Mouse (Mus musculus) forebrain, postnatal 0 days (tissue): ENCODE measurements around the gene Rbm6. TPM values are rescaled to one million over a fixed set of nuclear protein-coding genes. Genes with fewer than 3 reads are reported as not detected.

Experiments
- ATAC-seq: fragments of 200-750 bp; cut with Nextera tagmentation; 2 replicates; pipeline ENCODE4 v1.8.0; 2017; ENCODE audit warnings: mild to moderate bottlenecking, moderate library complexity
- DNase-seq: peaks from one replicate; pipeline ENCODE4 v3.0.0-alpha.2; 2015
- H3K27ac ChIP-seq: fragments of 300-500 bp; sonication (generic); 2 replicates; pipeline ENCODE4 v1.5.1; 2014; ENCODE audit warnings: low read depth, mild to moderate bottlenecking, antibody characterized with exemption, low read length, moderate library complexity, mixed read lengths
- H3K27me3 ChIP-seq: fragments of 300-500 bp; sonication (generic); 2 replicates; pipeline ENCODE4 v1.6.1; 2014; ENCODE audit warnings: mild to moderate bottlenecking, low read length, mixed read lengths; ENCODE audit not compliant: insufficient read depth
- H3K36me3 ChIP-seq: fragments of 300-500 bp; sonication (generic); 2 replicates; pipeline ENCODE4 v1.6.1; 2014; ENCODE audit warnings: mild to moderate bottlenecking, moderate library complexity; ENCODE audit not compliant: insufficient read depth
- H3K4me1 ChIP-seq: fragments of 300-500 bp; sonication (generic); 2 replicates; pipeline ENCODE4 v1.6.1; 2014; ENCODE audit warnings: antibody characterized with exemption; ENCODE audit not compliant: insufficient read depth
- H3K4me2 ChIP-seq: fragments of 300-500 bp; sonication (generic); 2 replicates; pipeline ENCODE4 v1.6.1; 2014; ENCODE audit warnings: low read depth, mild to moderate bottlenecking, moderate library complexity
- H3K4me3 ChIP-seq: fragments of 300-500 bp; sonication (generic); 2 replicates; pipeline ENCODE4 v1.5.1; 2014; ENCODE audit warnings: low read depth, low read length, mixed read lengths
- H3K9ac ChIP-seq: fragments of 300-500 bp; sonication (generic); 2 replicates; pipeline ENCODE4 v1.6.1; 2014; ENCODE audit warnings: mild to moderate bottlenecking
- H3K9me3 ChIP-seq: fragments of 300-500 bp; sonication (generic); 2 replicates; pipeline ENCODE4 v1.6.1; 2016; ENCODE audit warnings: low read length
- CTCF ChIP-seq: sonication (generic); IDR thresholded peaks from 2 replicates; pipeline ENCODE4 v1.5.1; 2016; ENCODE audit warnings: antibody characterized with exemption, control low read depth, low read depth
- WGBS: fragments of 180-500 bp; shearing (Covaris S2); extraction: QIAGEN DNeasy Blood & Tissue Kit; methylation state at CpG from one replicate; pipeline ENCODE4 v1.1.7; 2014; 5-methylcytosine and 5-hydroxymethylcytosine counted together
- polyA plus RNA-seq: library from polyadenylated mRNA; unstranded; fragments of >200 nt; fragmentation: Nextera tagmentation; extraction: Ambion mirVana; gene quantifications from 2 replicates; pipeline ENCODE4 v1.2.1, GENCODE M21; 2015
- total RNA-seq: library from RNA; depleted of rRNA; stranded (reverse); fragments of >200 nt; gene quantifications from 2 replicates; pipeline ENCODE4 v1.2.3, GENCODE M21; 2014

The Rbm6 gene
- total and polyA plus RNA-seq, 2 experiments from 2014 or later = 59.5 to 78.3 TPM

GRCm38 (mm10) chr9:107776809-107777208 lies 96.2 kb downstream of the Rbm6 start:
- Histone ChIP-seq H3K4me3 (no peak overlapping the region), H3K36me3 (peaks cover 68% of the 10 kb centered on the region), H3K27me3 (no peaks in the 10 kb centered on the region), H3K27ac (no peak overlapping the region), H3K4me2 (no peak overlapping the region), H3K9me3 (no peaks in the 10 kb centered on the region), H3K9ac (no peak overlapping the region), H3K4me1 (no peaks in the 10 kb centered on the region)
- ATAC-seq (no peak), DNase-seq (no peak)
- TF ChIP-seq CTCF = no peak

DNA sequence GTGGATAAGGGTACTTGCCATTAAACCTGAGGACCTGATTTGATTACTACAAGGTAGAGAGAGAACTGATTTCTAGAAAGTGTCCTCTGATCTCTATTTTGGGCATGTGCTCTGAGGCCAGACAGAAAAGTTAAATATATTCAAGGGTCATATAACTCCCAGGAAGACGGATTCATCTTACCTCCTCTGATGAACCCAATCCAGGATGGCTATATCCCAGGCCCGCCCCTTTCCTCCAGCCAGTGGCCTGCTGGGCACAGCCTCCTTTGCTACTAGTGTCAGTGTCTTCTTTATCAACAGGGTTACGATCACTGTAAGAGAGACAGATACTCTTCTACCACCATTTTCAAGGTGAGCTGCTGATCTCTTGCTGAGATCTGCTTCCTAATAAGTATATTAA lies 98.6 kb downstream of the Rbm6 start:
- TF ChIP-seq CTCF = no peak
- DNase-seq = no peak
- Histone ChIP-seq H3K27me3 (no peaks in the 10 kb centered on the region), H3K36me3 (peaks cover 46% of the 10 kb centered on the region), H3K4me3 (no peak overlapping the region), H3K4me1 (no peaks in the 10 kb centered on the region; the same call in 1 of the 2 replicates), H3K27ac (no peak overlapping the region), H3K9ac (no peak overlapping the region), H3K4me2 (no peak overlapping the region), H3K9me3 (no peaks in the 10 kb centered on the region)
- ATAC-seq = no peak
- WGBS = 94% methylated on average over 3 of the region's 3 CpGs

- no peak for DNase-seq
- WGBS = 76% methylated on average over 2 of the region's 2 CpGs
These were observed 101.3 kb downstream of the Rbm6 start for GRCm38 (mm10) chr9:107771782-107772181.

GRCm38 (mm10) chr9:107770374-107771290 lies 102.4 kb downstream of the Rbm6 start, which contains the start of gene Rbm5:
TSS of gene Rbm5 (minus strand) at chr9:107770996.
- TF ChIP-seq CTCF = no peak
- Histone ChIP-seq H3K4me2 (peak within 1 kb of the TSS; percentile 59), H3K9ac (peak within 1 kb of the TSS; percentile 100), H3K27ac (peak within 1 kb of the TSS; percentile 97), H3K36me3 (peaks cover 35% of the 10 kb centered on the region), H3K4me1 (no peaks in the 10 kb centered on the region; the same call in 1 of the 2 replicates), H3K4me3 (peak within 1 kb of the TSS; percentile 100), H3K9me3 (no peaks in the 10 kb centered on the region), H3K27me3 (no peaks in the 10 kb centered on the region)
- DNase-seq (peak; percentile 97), ATAC-seq (peak; percentile 100)
- WGBS = 1% methylated on average over 60 of the region's 60 CpGs

More at GRCm38 (mm10) chr9:107771782-107772181, 101.3 kb downstream of the Rbm6 start:
- H3K4me2 ChIP-seq = no peak overlapping the region
- H3K27ac ChIP-seq = peak overlapping the region; percentile 97
- H3K4me1 ChIP-seq = no peaks in the 10 kb centered on the region; the same call in 1 of the 2 replicates
- H3K36me3 ChIP-seq = peaks cover 38% of the 10 kb centered on the region
- no peaks in the 10 kb centered on the region for H3K9me3 ChIP-seq
- no peak for TF ChIP-seq CTCF
- no peak overlapping the region for H3K9ac ChIP-seq
- H3K4me3 ChIP-seq = no peak overlapping the region
- no peak for ATAC-seq
- H3K27me3 ChIP-seq = no peaks in the 10 kb centered on the region

GRCm38 (mm10) chr9:107770037-107770373 lies 103.0 kb downstream of the Rbm6 start:
- no peak for TF ChIP-seq CTCF
- no peak for ATAC-seq
- under 1% methylated on average over 9 of the region's 9 CpGs for WGBS

GRCm38 (mm10) chr9:107769445-107770000 lies 103.5 kb downstream of the Rbm6 start:
- Histone ChIP-seq H3K9ac (peak overlapping the region; percentile 100), H3K27me3 (no peaks in the 10 kb centered on the region), H3K27ac (peak overlapping the region; percentile 22; the same call in 1 of the 2 replicates), H3K36me3 (peaks cover 34% of the 10 kb centered on the region), H3K4me1 (no peaks in the 10 kb centered on the region; the same call in 1 of the 2 replicates), H3K4me2 (peak overlapping the region; percentile 59), H3K4me3 (peak overlapping the region; percentile 100), H3K9me3 (no peaks in the 10 kb centered on the region)
- no peak for DNase-seq
- 6% methylated on average over 4 of the region's 4 CpGs for WGBS
- ATAC-seq = no peak
- peak; percentile 37 for TF ChIP-seq CTCF

More at GRCm38 (mm10) chr9:107770037-107770373, 103.0 kb downstream of the Rbm6 start:
- Histone ChIP-seq H3K4me2 (peak overlapping the region; percentile 59), H3K9me3 (no peaks in the 10 kb centered on the region), H3K9ac (peak overlapping the region; percentile 100), H3K36me3 (peaks cover 36% of the 10 kb centered on the region), H3K27me3 (no peaks in the 10 kb centered on the region), H3K27ac (peak overlapping the region; percentile 97), H3K4me1 (no peaks in the 10 kb centered on the region; the same call in 1 of the 2 replicates), H3K4me3 (peak overlapping the region; percentile 100)
- DNase-seq = no peak

GRCm38 (mm10) chr9:107768851-107769250 lies 104.2 kb downstream of the Rbm6 start:
- Histone ChIP-seq H3K36me3 (peaks cover 36% of the 10 kb centered on the region), H3K4me1 (no peaks in the 10 kb centered on the region; the same call in 1 of the 2 replicates), H3K27me3 (no peaks in the 10 kb centered on the region), H3K4me3 (peak overlapping the region; percentile 100; the same call in 1 of the 2 replicates), H3K4me2 (peak overlapping the region; percentile 59), H3K9ac (no peak overlapping the region), H3K27ac (no peak overlapping the region), H3K9me3 (no peaks in the 10 kb centered on the region)
- no peak for ATAC-seq
- no peak for DNase-seq
- no peak for TF ChIP-seq CTCF
- 77% methylated on average over 5 of the region's 5 CpGs for WGBS
